24 mouse cellular contexts compared by ENCODE assay signal in the genomic region with DNA sequence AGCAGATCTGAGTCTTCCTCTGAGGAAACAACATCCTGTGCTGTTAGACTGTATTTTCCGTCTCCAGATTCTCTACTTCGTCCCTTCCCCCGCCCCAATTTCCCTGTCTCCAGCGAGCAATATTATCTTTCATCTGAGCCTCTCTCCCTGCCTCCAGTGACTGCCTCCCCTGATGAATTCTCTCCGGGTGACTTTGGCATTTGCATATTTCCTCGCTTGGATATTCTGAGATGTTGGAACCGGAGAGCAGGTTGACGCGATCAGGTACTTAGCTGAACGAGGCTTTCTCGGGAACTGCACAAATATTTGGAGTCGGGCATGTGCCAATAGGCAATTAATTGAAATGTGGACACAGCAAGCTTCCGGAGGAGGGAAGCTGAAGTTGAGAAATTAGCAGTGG.
DNase-seq lines count a peak whose midpoint lies in the region; ATAC-seq and TF ChIP-seq lines count a peak whose summit lies in the region.
"Had no signal": no experiment of that assay in that cellular context is flagged by ENCODE, and none has a peak within 500 bp of the region (broad histone marks: within the 10 kb centered on the region; RNA-seq: fewer than 3 reads in every experiment).

No protein-coding gene starts in this region.

- no peak overlapping the region for H3K9ac ChIP-seq in kidney, embryonic 16.5 days (replicated peaks; ENCODE audit: low read length)
- no peak overlapping the region for H3K9ac ChIP-seq in stomach, embryonic 15.5 days
- H3K9ac ChIP-seq in stomach, postnatal 0 days (ENCODE audit: low read length): no peak overlapping the region
- no peak overlapping the region for H3K9ac ChIP-seq in hindbrain, embryonic 16.5 days (ENCODE audit: low read depth, low read length)
- H3K9ac ChIP-seq: heart, embryonic 13.5 days; limb, embryonic 13.5 days; liver, embryonic 15.5 days; neural tube, embryonic 12.5 days had no signal

- no peaks in the 10 kb centered on the region for H3K27me3 ChIP-seq in kidney, embryonic 16.5 days (ENCODE audit: insufficient read depth, low read length)
- no peaks in the 10 kb centered on the region for H3K27me3 ChIP-seq in stomach, embryonic 15.5 days (replicated peaks)
- no peaks in the 10 kb centered on the region for H3K27me3 ChIP-seq in stomach, postnatal 0 days (ENCODE audit: control insufficient read depth, insufficient read depth, low read length)
- no peaks in the 10 kb centered on the region; the same call in 1 of the 2 replicates for H3K27me3 ChIP-seq in hindbrain, embryonic 16.5 days (replicated peaks; ENCODE audit: control insufficient read depth, insufficient read depth, low read length)
- H3K27me3 ChIP-seq: liver, embryonic 15.5 days; neural tube, embryonic 12.5 days had no signal

- TF ChIP-seq EP300 in stomach, postnatal 0 days (optimal IDR thresholded peaks at IDR 0.05): no peak

- H3K27ac ChIP-seq in kidney, embryonic 16.5 days (ENCODE audit: low read length): no peak overlapping the region
- H3K27ac ChIP-seq in stomach, embryonic 15.5 days: no peak overlapping the region
- H3K27ac ChIP-seq in stomach, postnatal 0 days (replicated peaks): no peak overlapping the region
- no peak overlapping the region for H3K27ac ChIP-seq in hindbrain, embryonic 16.5 days (ENCODE audit: low read depth, low read length)
- H3K27ac ChIP-seq: gastrocnemius, adult 2 months; heart, embryonic 13.5 days; limb, embryonic 13.5 days; liver, embryonic 15.5 days; macrophage; neural tube, embryonic 12.5 days had no signal

- peak overlapping the region; percentile 21; the same call in 1 of the 2 replicates for H3K4me2 ChIP-seq in kidney, embryonic 16.5 days (replicated peaks; ENCODE audit: low read depth, low read length)
- H3K4me2 ChIP-seq in stomach, embryonic 15.5 days: peak overlapping the region; percentile 6; the same call in 1 of the 2 replicates
- H3K4me2 ChIP-seq in stomach, postnatal 0 days (replicated peaks; ENCODE audit: low read depth): no peak overlapping the region
- peak overlapping the region; percentile 24 for H3K4me2 ChIP-seq in hindbrain, embryonic 16.5 days (ENCODE audit: low read length)
- H3K4me2 ChIP-seq: heart, embryonic 13.5 days; limb, embryonic 13.5 days; liver, embryonic 15.5 days; neural tube, embryonic 12.5 days had no signal

- TF ChIP-seq CTCF in stomach, postnatal 0 days (IDR thresholded peaks at IDR 0.05; ENCODE audit: low read depth): no peak

- WGBS in kidney, embryonic 16.5 days: 16% methylated on average over 13 of the region's 13 CpGs
- WGBS in stomach, embryonic 15.5 days: 21% methylated on average over 13 of the region's 13 CpGs
- WGBS in stomach, postnatal 0 days: 17% methylated on average over 13 of the region's 13 CpGs
- 21% methylated on average over 13 of the region's 13 CpGs for WGBS in hindbrain, embryonic 16.5 days

- no peaks in the 10 kb centered on the region for H3K36me3 ChIP-seq in kidney, embryonic 16.5 days (ENCODE audit: insufficient read depth, low read length)
- H3K36me3 ChIP-seq in stomach, embryonic 15.5 days: no peaks in the 10 kb centered on the region
- H3K36me3 ChIP-seq in stomach, postnatal 0 days (ENCODE audit: control insufficient read depth, insufficient read depth, low read length): no peaks in the 10 kb centered on the region
- H3K36me3 ChIP-seq in hindbrain, embryonic 16.5 days (ENCODE audit: control insufficient read depth, insufficient read depth, low read length): no peaks in the 10 kb centered on the region
- H3K36me3 ChIP-seq: heart, embryonic 13.5 days; limb, embryonic 13.5 days; liver, embryonic 15.5 days; neural tube, embryonic 12.5 days had no signal

- H3K4me3 ChIP-seq in kidney, embryonic 16.5 days (ENCODE audit: low read length): no peak overlapping the region
- H3K4me3 ChIP-seq in stomach, embryonic 15.5 days (replicated peaks): no peak overlapping the region
- no peak overlapping the region for H3K4me3 ChIP-seq in stomach, postnatal 0 days (ENCODE audit: low read depth, low read length)
- no peak overlapping the region for H3K4me3 ChIP-seq in hindbrain, embryonic 16.5 days (ENCODE audit: low read length)
- H3K4me3 ChIP-seq: erythroblast, embryonic 14.5 days; gastrocnemius, adult 2 months; heart, embryonic 13.5 days; limb, embryonic 13.5 days; liver, embryonic 15.5 days; neural tube, embryonic 12.5 days had no signal

- no peaks in the 10 kb centered on the region for H3K9me3 ChIP-seq in kidney, embryonic 16.5 days (ENCODE audit: low read length)
- H3K9me3 ChIP-seq in stomach, embryonic 15.5 days: no peaks in the 10 kb centered on the region
- no peaks in the 10 kb centered on the region for H3K9me3 ChIP-seq in stomach, postnatal 0 days (ENCODE audit: control insufficient read depth, low read length)
- no peaks in the 10 kb centered on the region for H3K9me3 ChIP-seq in hindbrain, embryonic 16.5 days (ENCODE audit: control insufficient read depth, low read length)
- H3K9me3 ChIP-seq: heart, embryonic 13.5 days; limb, embryonic 13.5 days; liver, embryonic 15.5 days; neural tube, embryonic 12.5 days had no signal

- no peak for ATAC-seq in kidney, embryonic 16.5 days (ENCODE audit: low FRiP score, low TSS enrichment)
- no peak for ATAC-seq in stomach, embryonic 15.5 days (ENCODE audit: insufficient read depth, low FRiP score, low read depth)
- no peak for ATAC-seq in stomach, postnatal 0 days (ENCODE audit: low FRiP score, low TSS enrichment)
- ATAC-seq in hindbrain, embryonic 16.5 days: no peak
- ATAC-seq: activated CD4-positive, CD25-positive, alpha-beta regulatory T cell, adult 4 months; intestine, embryonic 16.5 days; Patski had no signal

- no peak for DNase-seq in kidney, postnatal 10 days
- no peak for DNase-seq in stomach, postnatal 0 days (ENCODE audit: low spot score)
- no peak for DNase-seq in yolk sac, embryonic 10.5 days (ENCODE audit: low spot score)
- DNase-seq in urinary bladder, postnatal 14 days (ENCODE audit: low spot score): no peak
- DNase-seq: adrenal gland, postnatal 25 days; cerebellum, adult 8-10 months; gastrocnemius, adult 2 months; heart, adult 11 months; heart, postnatal 36 days; kidney, postnatal 4 days; right cerebral cortex, postnatal 14 days; thymus, postnatal 36 days had no signal

- H3K4me1 ChIP-seq in kidney, embryonic 16.5 days (ENCODE audit: insufficient read depth, low read length): peaks cover 4% of the 10 kb centered on the region; the same call in 1 of the 2 replicates
- 0 out of 2 replicates have a peak, but pooled peaks cover 4% of the 10 kb centered on the region for H3K4me1 ChIP-seq in stomach, embryonic 15.5 days
- no peaks in the 10 kb centered on the region for H3K4me1 ChIP-seq in stomach, postnatal 0 days (replicated peaks; ENCODE audit: control insufficient read depth, insufficient read depth)
- H3K4me1 ChIP-seq in hindbrain, embryonic 16.5 days (ENCODE audit: control insufficient read depth, insufficient read depth, low read depth, low read length): peaks cover 4% of the 10 kb centered on the region
- H3K4me1 ChIP-seq: liver, embryonic 15.5 days had no signal
